Mouse (Mus musculus) neural tube, embryonic 15.5 days (tissue): ENCODE measurements at regions not wholly inside any gene's neighbourhood (a gene's known extent, or its start where the extent isn't known, plus 50 kb on each side); places are given as distances from the start of the nearest gene placed in this dataset.

Experiments used
- ATAC-seq: fragments of 200-750 bp; cut with Nextera tagmentation; 2 replicates; pipeline ENCODE4 v1.8.0; 2017; ENCODE audit warnings: mild to moderate bottlenecking, moderate TSS enrichment, moderate library complexity; ENCODE audit not compliant: low FRiP score
- H3K27ac ChIP-seq: fragments of 300-500 bp; sonication (generic); replicated peaks from 2 replicates; pipeline ENCODE4 v1.5.1; 2015; ENCODE audit warnings: mild to moderate bottlenecking, inconsistent platforms
- H3K27me3 ChIP-seq: fragments of 300-500 bp; sonication (generic); replicated peaks from 2 replicates; pipeline ENCODE4 v1.6.1; 2015; ENCODE audit warnings: inconsistent platforms
- H3K36me3 ChIP-seq: fragments of 300-500 bp; sonication (generic); 2 replicates; pipeline ENCODE4 v1.6.1; 2015; ENCODE audit warnings: inconsistent platforms
- H3K4me1 ChIP-seq: fragments of 300-500 bp; sonication (generic); 2 replicates; pipeline ENCODE4 v1.6.1; 2015; ENCODE audit warnings: inconsistent platforms
- H3K4me2 ChIP-seq: fragments of 300-500 bp; sonication (generic); 2 replicates; pipeline ENCODE4 v1.6.1; 2015; ENCODE audit warnings: inconsistent platforms, mild to moderate bottlenecking, moderate library complexity
- H3K4me3 ChIP-seq: fragments of 300-500 bp; sonication (generic); replicated peaks from 2 replicates; pipeline ENCODE4 v1.5.1; 2015; ENCODE audit warnings: mild to moderate bottlenecking, inconsistent platforms
- H3K9ac ChIP-seq: fragments of 300-500 bp; sonication (generic); replicated peaks from 2 replicates; pipeline ENCODE4 v1.6.1; 2015; ENCODE audit warnings: mild to moderate bottlenecking, inconsistent platforms
- H3K9me3 ChIP-seq: fragments of 300-500 bp; sonication (generic); replicated peaks from 2 replicates; pipeline ENCODE4 v1.6.1; 2016; ENCODE audit warnings: inconsistent platforms
- WGBS: fragments of 180-500 bp; shearing (Covaris S2); methylation state at CpG from one replicate; pipeline ENCODE4 v1.1.7; 2015; ENCODE audit warnings: mixed read lengths; 5-methylcytosine and 5-hydroxymethylcytosine counted together

GRCm38 (mm10) chr13:115329000-115329960 lies 227.5 kb upstream of the Itga1 start:
- H3K27me3 ChIP-seq: no peaks in the 10 kb centered on the region
- WGBS: 54% methylated on average over 9 of the region's 9 CpGs
- H3K9ac ChIP-seq: no peak overlapping the region
- no peak overlapping the region for H3K4me2 ChIP-seq
- H3K9me3 ChIP-seq: no peaks in the 10 kb centered on the region
- no peaks in the 10 kb centered on the region for H3K36me3 ChIP-seq
- peaks cover 4% of the 10 kb centered on the region; the same call in 1 of the 2 replicates for H3K4me1 ChIP-seq
- H3K27ac ChIP-seq: no peak overlapping the region
- no peak overlapping the region for H3K4me3 ChIP-seq
- ATAC-seq: peak; percentile 80; the same call in 1 of the 2 replicates

- Histone ChIP-seq H3K9me3 (no peaks in the 10 kb centered on the region), H3K27ac (no peak overlapping the region), H3K27me3 (no peaks in the 10 kb centered on the region), H3K9ac (no peak overlapping the region), H3K36me3 (no peaks in the 10 kb centered on the region), H3K4me2 (no peak overlapping the region), H3K4me3 (no peak overlapping the region), H3K4me1 (peaks cover 4% of the 10 kb centered on the region; the same call in 1 of the 2 replicates)
- no peak for ATAC-seq
- 95% methylated on average over 2 of the region's 2 CpGs for WGBS
Observed at GRCm38 (mm10) chr13:115326294-115326693, 224.5 kb upstream of the Itga1 start.

- no peaks in the 10 kb centered on the region for H3K9me3 ChIP-seq
- no peak for ATAC-seq
- WGBS: 82% methylated on average over 3 of the region's 3 CpGs
Observed at GRCm38 (mm10) chr13:115316681-115317080, 214.9 kb upstream of the Itga1 start.

GRCm38 (mm10) chr13:115308586-115308985 lies 206.8 kb upstream of the Itga1 start:
- H3K27me3 ChIP-seq: no peaks in the 10 kb centered on the region
- H3K4me1 ChIP-seq: no peaks in the 10 kb centered on the region
- no peak overlapping the region for H3K4me3 ChIP-seq
- H3K4me2 ChIP-seq: no peak overlapping the region
- H3K9ac ChIP-seq: no peak overlapping the region
- ATAC-seq: no peak
- H3K9me3 ChIP-seq: no peaks in the 10 kb centered on the region
- no peak overlapping the region for H3K27ac ChIP-seq
- WGBS: 59% methylated on average over 3 of the region's 3 CpGs
- no peaks in the 10 kb centered on the region for H3K36me3 ChIP-seq

More at GRCm38 (mm10) chr13:115316681-115317080, 214.9 kb upstream of the Itga1 start:
- Histone ChIP-seq H3K36me3 (no peaks in the 10 kb centered on the region), H3K4me3 (no peak overlapping the region), H3K4me2 (no peak overlapping the region), H3K27ac (no peak overlapping the region), H3K27me3 (no peaks in the 10 kb centered on the region), H3K4me1 (no peaks in the 10 kb centered on the region), H3K9ac (no peak overlapping the region)

- Histone ChIP-seq H3K36me3 (no peaks in the 10 kb centered on the region), H3K9me3 (no peaks in the 10 kb centered on the region), H3K27ac (no peak overlapping the region), H3K4me1 (no peaks in the 10 kb centered on the region), H3K27me3 (no peaks in the 10 kb centered on the region), H3K4me3 (no peak overlapping the region), H3K9ac (no peak overlapping the region), H3K4me2 (no peak overlapping the region)
- 47% methylated on average over 3 of the region's 3 CpGs for WGBS
- ATAC-seq: no peak
Observed at GRCm38 (mm10) chr13:115287371-115287770, 185.6 kb upstream of the Itga1 start.

- Histone ChIP-seq H3K9ac (no peak overlapping the region), H3K4me2 (no peak overlapping the region), H3K9me3 (no peaks in the 10 kb centered on the region), H3K4me3 (no peak overlapping the region), H3K27me3 (no peaks in the 10 kb centered on the region), H3K36me3 (no peaks in the 10 kb centered on the region), H3K27ac (no peak overlapping the region), H3K4me1 (peaks cover 3% of the 10 kb centered on the region; the same call in 1 of the 2 replicates)
- ATAC-seq: no peak
- WGBS: 80% methylated on average over 6 of the region's 6 CpGs
Observed at GRCm38 (mm10) chr13:115266164-115266563, 164.4 kb upstream of the Itga1 start.

- 66% methylated on average over 2 of the region's 2 CpGs for WGBS
- H3K4me2 ChIP-seq: no peak overlapping the region
- no peak for ATAC-seq
Observed at GRCm38 (mm10) chr13:115257345-115257744, 155.6 kb upstream of the Itga1 start.

GRCm38 (mm10) chr13:115252541-115252940 lies 150.8 kb upstream of the Itga1 start:
- no peak overlapping the region for H3K4me2 ChIP-seq
- no peak for ATAC-seq
- H3K9ac ChIP-seq: no peak overlapping the region
- no peak overlapping the region for H3K27ac ChIP-seq
- no peaks in the 10 kb centered on the region for H3K36me3 ChIP-seq
- no peaks in the 10 kb centered on the region for H3K4me1 ChIP-seq
- no peaks in the 10 kb centered on the region for H3K9me3 ChIP-seq
- no peak overlapping the region for H3K4me3 ChIP-seq
- 61% methylated on average over 3 of the region's 3 CpGs for WGBS
- H3K27me3 ChIP-seq: no peaks in the 10 kb centered on the region

More at GRCm38 (mm10) chr13:115257345-115257744, 155.6 kb upstream of the Itga1 start:
- H3K27me3 ChIP-seq: no peaks in the 10 kb centered on the region
- no peaks in the 10 kb centered on the region for H3K4me1 ChIP-seq
- no peak overlapping the region for H3K9ac ChIP-seq
- H3K9me3 ChIP-seq: no peaks in the 10 kb centered on the region
- H3K4me3 ChIP-seq: no peak overlapping the region
- H3K27ac ChIP-seq: no peak overlapping the region
- no peaks in the 10 kb centered on the region for H3K36me3 ChIP-seq

GRCm38 (mm10) chr13:115231981-115232380 lies 130.2 kb upstream of the Itga1 start:
- H3K4me3 ChIP-seq: no peak overlapping the region
- WGBS: 85% methylated on average over 4 of the region's 4 CpGs

GRCm38 (mm10) chr13:115230494-115230893 lies 128.7 kb upstream of the Itga1 start:
- Histone ChIP-seq H3K36me3 (no peaks in the 10 kb centered on the region), H3K4me3 (no peak overlapping the region), H3K27me3 (no peaks in the 10 kb centered on the region), H3K9ac (no peak overlapping the region), H3K4me2 (no peak overlapping the region), H3K4me1 (no peaks in the 10 kb centered on the region), H3K9me3 (no peaks in the 10 kb centered on the region), H3K27ac (no peak overlapping the region)
- ATAC-seq: peak; percentile 73; the same call in 1 of the 2 replicates
- WGBS: 28% methylated on average over 13 of the region's 13 CpGs

More at GRCm38 (mm10) chr13:115231981-115232380, 130.2 kb upstream of the Itga1 start:
- no peak overlapping the region for H3K4me2 ChIP-seq
- no peaks in the 10 kb centered on the region for H3K9me3 ChIP-seq
- H3K4me1 ChIP-seq: no peaks in the 10 kb centered on the region
- no peak overlapping the region for H3K9ac ChIP-seq
- no peak overlapping the region for H3K27ac ChIP-seq
- ATAC-seq: no peak
- H3K36me3 ChIP-seq: no peaks in the 10 kb centered on the region
- no peaks in the 10 kb centered on the region for H3K27me3 ChIP-seq

GRCm38 (mm10) chr13:115226824-115227223 lies 125.1 kb upstream of the Itga1 start:
- 24% methylated on average over 6 of the region's 6 CpGs for WGBS
- Histone ChIP-seq H3K4me1 (no peaks in the 10 kb centered on the region), H3K9ac (no peak overlapping the region), H3K36me3 (no peaks in the 10 kb centered on the region), H3K4me2 (no peak overlapping the region), H3K9me3 (no peaks in the 10 kb centered on the region), H3K27ac (no peak overlapping the region), H3K4me3 (no peak overlapping the region), H3K27me3 (no peaks in the 10 kb centered on the region)
- ATAC-seq: no peak

GRCm38 (mm10) chr13:115219701-115220100 lies 117.9 kb upstream of the Itga1 start:
- ATAC-seq: no peak

More at GRCm38 (mm10) chr13:115219701-115220100, 117.9 kb upstream of the Itga1 start:
- Histone ChIP-seq H3K9ac (no peak overlapping the region), H3K36me3 (no peaks in the 10 kb centered on the region), H3K27me3 (no peaks in the 10 kb centered on the region), H3K27ac (no peak overlapping the region), H3K9me3 (no peaks in the 10 kb centered on the region), H3K4me2 (no peak overlapping the region), H3K4me1 (no peaks in the 10 kb centered on the region), H3K4me3 (no peak overlapping the region)
- WGBS: 76% methylated on average over 2 of the region's 2 CpGs
